Mouse (Mus musculus): ENCODE results near the gene Fxyd7. TPM values are rescaled to one million over a fixed set of nuclear protein-coding genes. Genes with fewer than 3 reads are reported as not detected.
A peak's percentile ranks its signal among the peaks of the same experiment; 100 is the strongest.

The Fxyd7 gene
- polyA plus RNA-seq, 1 experiment from 2014 or later, result 239 TPM

DNA sequence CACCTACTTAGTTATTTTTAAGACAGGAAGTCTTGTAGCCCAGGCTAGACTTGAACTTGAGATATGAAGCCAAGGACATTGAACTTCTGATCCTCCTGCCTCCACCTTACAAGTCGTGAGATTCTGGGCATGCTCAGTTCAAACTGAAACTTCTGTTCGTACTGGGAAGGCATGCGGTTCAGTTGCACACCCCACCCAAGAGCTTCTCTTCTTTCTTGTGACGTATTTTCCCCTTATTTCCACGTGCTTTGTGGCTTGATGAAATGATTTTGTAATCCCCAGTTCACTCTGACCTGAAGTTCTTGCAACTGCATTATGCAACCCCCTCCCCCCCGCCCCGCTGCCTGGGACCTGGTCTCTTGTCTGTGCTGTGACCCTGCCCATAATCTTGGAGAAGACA is 19.5 kb downstream of the Fxyd7 start:
- Histone ChIP-seq H3K4me3 (no peak overlapping the region), H3K4me1 (replicated peaks) (no peaks in the 10 kb centered on the region), H3K9ac (no peak overlapping the region), H3K27ac (replicated peaks) (no peak overlapping the region), H3K4me2 (no peak overlapping the region), H3K27me3 (no peaks in the 10 kb centered on the region), H3K36me3 (no peaks in the 10 kb centered on the region), H3K9me3 (no peaks in the 10 kb centered on the region)
- ATAC-seq (ENCODE audit: low read depth), result no peak
- 73% methylated on average over 7 of the region's 7 CpGs for WGBS

DNA sequence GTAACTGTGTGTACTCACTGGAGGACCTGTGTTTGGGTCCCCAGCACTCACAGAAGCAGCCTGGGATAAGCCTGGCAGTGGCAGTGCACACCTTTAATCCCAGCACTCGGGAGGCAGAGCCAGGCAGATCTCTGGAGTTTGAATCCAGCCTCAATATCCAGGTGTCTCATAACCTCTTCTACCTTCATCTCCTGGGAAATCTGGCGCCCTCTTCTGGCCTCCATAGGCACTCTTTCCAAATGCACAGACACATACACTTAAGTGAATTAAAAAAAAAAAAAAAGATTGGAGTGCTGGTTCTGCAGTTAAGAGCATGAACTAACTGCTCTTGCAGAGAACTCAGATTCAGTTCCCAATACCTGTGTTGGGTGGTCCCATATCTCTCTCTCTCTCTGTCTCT is 20.6 kb downstream of the Fxyd7 start:
- no peak overlapping the region for H3K4me2 ChIP-seq
- 72% methylated on average over 2 of the region's 2 CpGs for WGBS
- no peak overlapping the region for H3K4me3 ChIP-seq
- no peaks in the 10 kb centered on the region for H3K27me3 ChIP-seq
- no peak overlapping the region for H3K27ac ChIP-seq (replicated peaks)
- no peaks in the 10 kb centered on the region for H3K4me1 ChIP-seq (replicated peaks)
- H3K9ac ChIP-seq, result no peak overlapping the region
- H3K36me3 ChIP-seq, result no peaks in the 10 kb centered on the region
- H3K9me3 ChIP-seq, result no peaks in the 10 kb centered on the region
- ATAC-seq (ENCODE audit: low read depth), result no peak

DNA sequence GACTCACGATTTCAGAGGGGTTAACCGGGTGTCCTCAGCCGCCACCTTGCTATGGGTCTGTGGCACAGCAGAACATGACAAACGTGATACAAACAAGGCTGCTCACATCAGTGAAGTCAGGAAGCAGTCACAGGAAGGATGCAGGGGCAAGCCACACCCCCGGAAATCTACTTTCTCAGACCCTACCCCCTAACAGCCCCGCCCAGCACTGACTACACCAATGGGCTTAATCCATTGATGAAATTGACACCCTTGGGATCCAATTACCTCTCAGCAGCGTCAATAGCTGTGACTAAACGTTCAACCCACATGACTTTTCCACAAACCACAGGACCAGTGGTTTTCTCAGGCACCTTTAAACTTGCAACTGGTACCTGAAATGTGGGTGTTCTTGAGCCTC is 22.7 kb downstream of the Fxyd7 start:
- Histone ChIP-seq H3K27ac (replicated peaks) (no peak overlapping the region), H3K9ac (no peak overlapping the region), H3K4me2 (no peak overlapping the region), H3K9me3 (no peaks in the 10 kb centered on the region), H3K27me3 (no peaks in the 10 kb centered on the region), H3K36me3 (no peaks in the 10 kb centered on the region), H3K4me1 (replicated peaks) (no peaks in the 10 kb centered on the region), H3K4me3 (no peak overlapping the region)
- WGBS, result 77% methylated on average over 8 of the region's 8 CpGs
- ATAC-seq (ENCODE audit: low read depth), result no peak

DNA sequence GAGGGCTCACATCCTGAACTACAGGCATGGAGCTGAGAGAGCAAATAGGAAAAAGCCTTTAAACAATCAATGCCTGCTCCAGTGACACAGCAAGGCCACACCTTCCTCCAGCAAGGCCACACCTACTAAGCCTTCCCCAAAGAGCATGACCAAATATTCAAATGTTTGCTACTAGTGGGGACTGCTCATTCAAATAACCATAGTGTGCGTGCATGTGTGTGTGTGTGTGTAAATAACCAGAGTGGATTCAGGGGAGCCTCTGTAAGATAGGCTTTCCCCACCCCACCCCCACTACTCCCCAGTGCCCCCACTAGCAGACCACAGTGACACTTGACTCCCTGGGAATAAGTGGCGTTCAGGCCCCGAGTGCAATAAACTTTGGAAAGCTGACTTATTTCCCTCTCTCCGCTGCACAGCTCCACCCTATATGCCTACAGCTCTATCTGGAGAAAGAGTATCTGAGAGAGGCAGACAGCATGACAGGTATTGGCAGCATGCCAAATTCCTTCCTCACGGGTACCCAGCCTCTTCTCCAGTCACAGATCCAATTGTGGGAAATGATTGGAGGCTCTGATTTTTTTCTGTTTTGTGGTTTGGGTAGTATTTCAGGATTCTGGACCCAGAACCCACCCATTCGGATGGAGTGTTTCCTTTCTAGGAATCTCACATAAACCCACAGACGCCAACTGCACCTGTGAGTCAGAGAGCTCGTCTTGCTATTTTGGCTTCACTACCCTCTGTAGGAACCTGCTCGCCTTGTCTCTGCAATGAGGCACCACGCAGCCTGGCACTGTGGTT is 34.0 kb downstream of the Fxyd7 start:
- Histone ChIP-seq H3K4me2 (no peak overlapping the region), H3K27ac (replicated peaks) (no peak overlapping the region), H3K36me3 (no peaks in the 10 kb centered on the region), H3K9me3 (no peaks in the 10 kb centered on the region), H3K9ac (no peak overlapping the region), H3K4me1 (replicated peaks) (peaks cover 9% of the 10 kb centered on the region; the same call in 1 of the 2 replicates), H3K4me3 (no peak overlapping the region), H3K27me3 (no peaks in the 10 kb centered on the region)
- WGBS, result 57% methylated on average over 10 of the region's 10 CpGs
- ATAC-seq (ENCODE audit: low read depth), result no peak

DNA sequence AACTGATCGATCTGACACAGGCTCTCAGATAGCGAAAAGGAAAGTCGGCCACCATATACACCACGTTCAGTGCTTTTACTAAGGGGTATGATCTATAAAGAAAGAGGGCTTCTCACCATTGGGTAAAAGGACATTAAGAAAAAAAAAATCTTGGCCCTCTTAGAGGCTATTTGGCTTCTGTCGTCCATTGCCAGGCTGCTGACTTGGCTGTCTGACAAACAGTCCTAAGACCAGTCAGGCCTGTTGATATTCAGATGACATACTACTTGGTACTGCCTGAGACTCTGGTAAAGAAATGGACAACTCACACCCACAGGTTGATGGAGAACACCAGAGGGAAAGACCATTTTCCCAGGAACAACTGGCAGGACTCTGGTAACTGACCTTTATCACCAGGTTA is 38.3 kb downstream of the Fxyd7 start:
- Histone ChIP-seq H3K4me3 (no peak overlapping the region), H3K4me2 (no peak overlapping the region), H3K4me1 (replicated peaks) (peaks cover 17% of the 10 kb centered on the region; the same call in 1 of the 2 replicates), H3K9me3 (no peaks in the 10 kb centered on the region), H3K9ac (no peak overlapping the region), H3K27me3 (no peaks in the 10 kb centered on the region), H3K36me3 (no peaks in the 10 kb centered on the region), H3K27ac (replicated peaks) (no peak overlapping the region)
- no peak for ATAC-seq (ENCODE audit: low read depth)
- WGBS, result 75% methylated on average over 5 of the region's 5 CpGs

DNA sequence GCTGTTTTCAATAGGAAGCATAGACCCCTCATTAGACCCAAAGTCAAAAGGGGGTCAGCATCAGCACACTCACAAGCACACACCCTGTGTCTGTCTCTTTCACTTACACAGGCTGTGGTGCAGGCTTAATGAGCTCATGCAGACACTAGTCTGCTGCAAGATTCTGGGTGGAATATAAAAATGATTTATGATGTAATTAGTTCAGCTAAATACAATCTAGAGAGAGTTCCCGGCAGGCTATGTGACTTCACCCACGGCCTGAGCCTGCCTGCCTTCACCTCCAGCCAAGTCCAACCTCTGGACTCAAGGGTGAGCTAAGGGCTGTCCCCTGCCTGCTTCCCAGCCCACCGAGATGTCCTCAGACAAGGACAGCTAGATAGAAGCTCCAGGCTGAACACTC is 42.4 kb downstream of the Fxyd7 start:
- Histone ChIP-seq H3K36me3 (no peaks in the 10 kb centered on the region), H3K4me3 (no peak overlapping the region), H3K27me3 (no peaks in the 10 kb centered on the region), H3K4me1 (replicated peaks) (0 out of 2 replicates have a peak, but pooled peaks cover 8% of the 10 kb centered on the region), H3K9me3 (no peaks in the 10 kb centered on the region), H3K27ac (replicated peaks) (0 out of 2 replicates have a peak overlapping the region, but pooled peaks have one; percentile 33), H3K9ac (no peak overlapping the region), H3K4me2 (no peak overlapping the region)
- 43% methylated on average over 3 of the region's 3 CpGs for WGBS
- peak; percentile 44 for ATAC-seq (ENCODE audit: low read depth)

DNA sequence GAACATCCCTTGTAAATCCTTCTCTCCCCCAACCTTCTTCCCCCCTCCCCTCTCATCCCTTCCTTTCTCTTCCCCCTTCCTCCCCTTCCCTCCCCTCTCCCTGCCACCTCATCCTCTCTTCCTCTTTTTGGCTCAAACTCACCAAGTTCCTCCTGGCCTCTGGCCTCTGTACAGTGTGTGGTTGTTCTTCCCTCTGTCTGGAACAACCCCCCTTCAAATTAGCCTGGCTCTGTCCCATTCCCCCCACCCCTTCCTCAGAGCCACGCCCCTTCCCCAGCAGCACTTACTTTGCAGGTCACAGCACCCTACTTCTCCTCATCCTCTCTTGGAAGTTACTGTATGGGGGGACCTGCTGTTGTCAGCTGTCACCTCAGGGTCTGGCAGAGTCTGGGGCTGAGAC is 43.1 kb downstream of the Fxyd7 start:
- Histone ChIP-seq H3K27ac (replicated peaks) (0 out of 2 replicates have a peak overlapping the region, but pooled peaks have one; percentile 33), H3K9ac (no peak overlapping the region), H3K4me2 (no peak overlapping the region), H3K4me3 (no peak overlapping the region), H3K9me3 (no peaks in the 10 kb centered on the region), H3K36me3 (no peaks in the 10 kb centered on the region), H3K4me1 (replicated peaks) (0 out of 2 replicates have a peak, but pooled peaks cover 8% of the 10 kb centered on the region), H3K27me3 (no peaks in the 10 kb centered on the region)
- 0 out of 2 replicates have a peak, but pooled peaks have one; percentile 30 for ATAC-seq (ENCODE audit: low read depth)
- WGBS, result 67% methylated on average over 1 of the region's 1 CpGs

DNA sequence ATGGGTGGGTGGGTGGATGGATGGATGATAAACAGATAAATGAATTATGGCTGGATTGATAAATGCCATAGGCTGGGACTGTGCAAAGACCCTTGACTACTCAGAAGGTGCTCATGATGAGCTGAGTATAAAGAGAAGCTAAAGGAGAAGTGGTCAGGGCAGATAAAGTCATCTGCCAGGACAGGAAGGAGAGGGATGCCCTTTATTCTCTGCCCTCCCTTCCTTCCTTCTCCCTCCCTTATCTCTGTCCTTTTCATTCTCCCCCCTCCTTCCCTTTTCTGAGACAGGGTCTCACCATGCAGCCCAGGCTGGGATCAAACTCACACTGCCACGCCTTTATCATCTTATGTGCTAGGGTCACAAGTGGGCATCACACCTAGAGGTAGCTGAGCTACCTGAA is 43.5 kb downstream of the Fxyd7 start:
- Histone ChIP-seq H3K9me3 (no peaks in the 10 kb centered on the region), H3K27ac (replicated peaks) (no peak overlapping the region), H3K27me3 (no peaks in the 10 kb centered on the region), H3K4me3 (no peak overlapping the region), H3K4me1 (replicated peaks) (0 out of 2 replicates have a peak, but pooled peaks cover 8% of the 10 kb centered on the region), H3K9ac (no peak overlapping the region), H3K4me2 (no peak overlapping the region), H3K36me3 (no peaks in the 10 kb centered on the region)
- no peak for ATAC-seq (ENCODE audit: low read depth)
- WGBS, result 87% methylated on average over 1 of the region's 1 CpGs

DNA sequence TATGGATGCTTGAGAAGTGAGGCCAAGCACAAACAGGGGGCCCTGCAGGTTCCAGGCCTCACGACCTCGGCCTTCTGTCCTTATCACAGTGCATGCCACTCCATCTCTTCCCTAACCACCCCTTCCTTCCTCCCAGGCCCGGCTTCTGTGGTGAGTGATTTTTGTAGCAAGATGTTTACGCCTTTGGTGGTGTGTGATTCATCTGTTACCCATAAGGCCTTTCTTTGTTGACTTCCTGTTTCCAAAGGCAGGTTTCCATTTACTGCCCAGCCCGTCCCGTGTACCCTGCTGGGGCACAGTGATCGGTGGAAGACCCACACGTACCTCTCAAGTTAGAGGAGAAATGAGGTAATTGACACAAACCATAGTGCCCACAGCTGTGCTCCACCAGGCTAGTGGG is 48.6 kb downstream of the Fxyd7 start:
- 86% methylated on average over 8 of the region's 8 CpGs for WGBS
- Histone ChIP-seq H3K4me2 (no peak overlapping the region), H3K27ac (replicated peaks) (no peak overlapping the region), H3K9me3 (no peaks in the 10 kb centered on the region), H3K9ac (no peak overlapping the region), H3K27me3 (no peaks in the 10 kb centered on the region), H3K4me1 (replicated peaks) (peaks cover 8% of the 10 kb centered on the region), H3K4me3 (no peak overlapping the region), H3K36me3 (no peaks in the 10 kb centered on the region)
- ATAC-seq (ENCODE audit: low read depth), result no peak

DNA sequence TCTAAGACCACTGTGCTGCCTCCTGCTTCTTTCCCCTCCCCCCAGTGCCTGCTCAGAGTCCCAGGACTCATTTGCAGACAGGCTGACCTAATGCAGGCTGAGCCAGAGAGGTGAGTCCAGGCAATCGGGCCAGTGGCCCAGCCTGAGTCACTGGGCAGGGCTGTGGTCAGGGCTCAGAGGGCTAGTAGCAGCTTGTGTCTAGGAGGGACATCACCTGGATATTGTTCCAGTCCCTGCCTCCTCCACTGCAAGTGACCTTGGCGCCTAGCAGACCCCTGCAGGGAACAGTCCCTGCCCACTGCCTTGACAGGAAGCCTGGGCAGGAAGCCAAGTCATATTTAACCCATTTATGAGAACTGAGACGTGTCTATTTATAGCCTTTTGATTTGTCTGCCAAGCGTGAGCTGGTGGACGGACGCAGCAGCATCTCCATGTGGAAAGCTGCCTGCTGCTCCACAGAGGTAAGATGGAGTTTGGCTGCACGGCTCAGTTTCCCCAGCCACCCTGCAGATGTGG is 50.7 kb downstream of the Fxyd7 start:
- no peaks in the 10 kb centered on the region for H3K27me3 ChIP-seq
- H3K4me3 ChIP-seq, result no peak overlapping the region
- no peak overlapping the region for H3K9ac ChIP-seq
- H3K4me1 ChIP-seq (replicated peaks), result peaks cover 8% of the 10 kb centered on the region
- no peaks in the 10 kb centered on the region for H3K36me3 ChIP-seq
- ATAC-seq (ENCODE audit: low read depth), result peak; percentile 32; the same call in 1 of the 2 replicates
- no peak overlapping the region for H3K4me2 ChIP-seq
- H3K27ac ChIP-seq (replicated peaks), result peak overlapping the region; percentile 46; the same call in 1 of the 2 replicates
- H3K9me3 ChIP-seq, result no peaks in the 10 kb centered on the region
- WGBS, result 51% methylated on average over 7 of the region's 7 CpGs

DNA sequence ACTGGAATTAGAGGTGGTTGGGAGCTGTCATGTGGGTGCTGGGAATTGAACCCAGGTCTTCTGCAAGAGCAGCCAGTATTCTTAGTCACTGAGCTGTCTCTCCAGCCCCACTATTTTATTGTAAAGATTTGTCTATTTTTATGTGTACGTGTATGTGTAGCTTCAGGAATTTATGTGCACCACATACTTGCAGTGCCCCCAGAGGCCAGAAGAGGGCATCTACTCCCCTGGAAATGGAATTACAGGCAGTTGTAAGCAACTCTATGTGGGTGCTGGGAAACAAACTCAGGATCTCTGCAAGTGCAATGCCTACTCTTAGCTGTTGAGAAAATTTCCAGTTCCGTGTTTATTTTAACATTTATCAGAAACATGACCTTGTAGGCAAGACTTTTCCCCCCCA is 54.8 kb downstream of the Fxyd7 start:
- Histone ChIP-seq H3K36me3 (no peaks in the 10 kb centered on the region), H3K4me3 (no peak overlapping the region), H3K4me1 (replicated peaks) (peaks cover 8% of the 10 kb centered on the region), H3K4me2 (no peak overlapping the region), H3K9ac (no peak overlapping the region), H3K27me3 (no peaks in the 10 kb centered on the region), H3K9me3 (no peaks in the 10 kb centered on the region), H3K27ac (replicated peaks) (no peak overlapping the region)
- 91% methylated on average over 2 of the region's 2 CpGs for WGBS
- no peak for ATAC-seq (ENCODE audit: low read depth)

DNA sequence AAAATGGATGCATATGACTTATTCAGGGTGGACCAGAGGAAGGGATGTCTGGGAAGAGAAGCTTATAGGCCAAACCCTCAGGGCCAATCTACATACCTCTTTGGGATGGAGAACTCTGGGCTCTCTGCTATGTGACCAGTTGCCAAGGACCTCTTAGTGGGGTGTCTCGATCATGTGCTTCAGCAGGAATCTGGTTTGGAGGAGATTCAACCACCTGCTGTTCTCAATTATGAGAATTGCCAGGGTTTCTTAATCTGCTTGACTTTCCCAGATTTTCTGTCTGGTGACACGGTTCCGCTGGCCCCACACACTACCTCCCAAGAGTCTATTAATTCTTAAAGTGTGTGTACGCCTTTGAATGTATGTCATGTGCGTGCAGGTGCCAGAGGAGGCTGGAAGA is 57.3 kb downstream of the Fxyd7 start:
- H3K4me1 ChIP-seq (replicated peaks), result no peaks in the 10 kb centered on the region
- 89% methylated on average over 5 of the region's 5 CpGs for WGBS
- no peak for ATAC-seq (ENCODE audit: low read depth)

More for the DNA sequence above, 57.3 kb downstream of the Fxyd7 start:
- Histone ChIP-seq H3K27me3 (no peaks in the 10 kb centered on the region), H3K4me3 (no peak overlapping the region), H3K27ac (replicated peaks) (no peak overlapping the region), H3K9me3 (no peaks in the 10 kb centered on the region), H3K4me2 (no peak overlapping the region), H3K36me3 (no peaks in the 10 kb centered on the region), H3K9ac (no peak overlapping the region)

All from neural tube, embryonic 13.5 days (tissue).